Mouse (Mus musculus): ENCODE results near the gene Ppp2r5b.
A peak's percentile ranks its signal among the peaks of the same experiment; 100 is the strongest.

Ppp2r5b gene

DNA sequence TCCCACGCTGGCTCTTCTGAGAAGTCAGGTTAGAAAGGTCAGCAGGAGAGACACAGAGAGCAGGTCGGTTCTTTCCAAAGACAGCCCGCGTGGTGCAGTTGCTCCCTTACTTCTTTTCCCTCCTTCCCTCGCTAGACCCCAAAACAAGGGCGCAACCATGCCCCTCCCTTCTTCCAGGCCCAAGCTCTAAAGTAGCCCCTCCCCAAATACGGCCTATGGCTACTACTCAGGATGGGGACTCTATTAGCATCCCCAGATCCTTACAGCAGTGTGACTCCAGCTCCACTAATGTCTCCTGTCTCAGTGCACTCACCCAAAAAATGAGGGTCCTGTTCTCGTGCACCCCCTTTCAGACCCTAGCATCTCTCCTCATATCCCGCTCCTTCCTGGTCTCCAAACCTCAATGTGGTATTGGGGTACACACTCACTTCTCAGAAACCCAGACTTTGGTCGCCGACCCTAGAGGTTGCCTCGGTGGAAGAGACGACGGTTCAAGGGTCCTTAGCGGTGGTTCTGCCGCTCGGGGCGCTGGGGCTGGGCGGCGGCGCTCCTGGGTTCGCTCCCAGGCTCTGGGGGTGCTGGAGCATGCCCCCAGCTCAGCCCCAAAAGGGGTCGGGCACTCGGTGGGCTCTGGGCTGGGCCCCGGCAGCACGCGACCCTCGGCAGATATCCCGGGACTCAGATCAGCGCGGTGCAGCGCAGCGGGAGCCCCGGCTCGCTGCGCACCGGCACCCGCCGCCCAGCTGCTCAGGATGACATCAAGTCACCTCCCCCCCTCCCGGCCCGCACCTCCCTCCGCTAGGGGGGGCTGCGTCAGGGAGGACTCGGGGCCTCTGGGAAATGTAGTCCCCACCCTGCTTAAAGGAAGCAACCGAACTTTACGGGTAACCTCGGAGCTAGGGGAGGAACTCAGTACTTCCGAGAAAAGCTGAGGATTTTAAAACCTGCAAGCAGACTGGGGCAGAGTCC is at the start of gene Ppp2r5b:
Ppp2r5b (minus strand) TSS at position 789 of the 969 bp plus-strand sequence.
- peak; percentile 98 for DNase-seq

DNA sequence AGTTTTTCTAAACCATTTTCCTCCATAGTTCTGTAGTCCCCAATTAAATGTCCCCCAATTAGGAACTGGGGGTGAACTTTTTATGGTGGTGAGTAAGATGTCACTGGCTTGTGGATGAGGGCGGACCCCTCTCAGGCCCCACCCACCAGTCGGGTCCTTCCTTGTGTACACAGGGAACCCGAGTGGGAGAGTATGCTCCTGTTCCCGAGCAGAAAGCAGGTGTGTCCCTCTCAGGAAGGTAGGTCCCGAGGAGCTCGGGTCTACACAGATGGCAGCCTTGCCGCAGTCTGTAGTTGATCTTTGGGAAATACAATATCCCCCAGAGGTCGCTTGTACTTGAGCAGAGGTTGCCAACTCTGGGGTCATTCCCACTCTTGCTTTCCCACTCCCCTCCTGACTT is 49.6 kb upstream of the Ppp2r5b start:
- DNase-seq: no peak

DNA sequence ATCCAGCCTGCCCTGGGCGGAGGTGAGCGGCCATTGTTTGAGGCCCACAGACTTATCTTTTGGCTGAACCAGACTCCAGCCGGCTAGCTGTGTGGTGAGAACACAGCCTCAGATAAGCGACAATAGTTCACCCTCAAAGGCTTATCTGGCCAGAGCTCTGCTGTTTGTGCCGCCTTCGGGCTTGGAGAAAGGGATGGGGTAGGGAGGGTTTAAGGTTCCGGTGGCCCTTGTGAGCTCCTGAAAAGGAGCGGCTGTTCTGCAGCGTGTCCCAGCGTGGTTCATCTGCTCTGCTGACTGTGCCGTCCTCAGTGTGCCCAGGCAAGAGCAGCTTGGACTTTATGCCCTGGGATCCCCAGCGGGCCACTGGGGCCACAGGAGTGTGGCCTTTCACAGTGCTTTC is 48.8 kb upstream of the Ppp2r5b start:
- DNase-seq: no peak

DNA sequence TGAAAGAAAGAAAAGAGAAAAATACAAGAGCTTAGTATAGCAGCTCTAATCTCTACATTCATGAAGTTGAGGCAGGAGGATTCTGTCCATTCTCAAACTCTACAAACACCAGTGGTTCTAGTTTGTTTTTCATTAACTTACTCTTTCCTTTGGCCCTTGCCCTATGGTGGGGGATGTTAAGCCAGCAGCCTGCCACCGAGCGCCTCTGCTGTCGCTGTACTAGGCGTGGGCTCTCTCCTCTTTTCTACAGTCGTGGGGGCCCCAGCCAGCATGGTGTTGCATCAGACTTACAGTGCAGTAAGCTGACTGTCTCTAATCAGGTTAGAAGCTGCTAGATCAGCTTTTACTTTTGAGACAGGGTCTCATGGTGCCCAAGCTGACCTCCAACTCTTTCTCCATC is 47.3 kb upstream of the Ppp2r5b start:
- DNase-seq: no peak

DNA sequence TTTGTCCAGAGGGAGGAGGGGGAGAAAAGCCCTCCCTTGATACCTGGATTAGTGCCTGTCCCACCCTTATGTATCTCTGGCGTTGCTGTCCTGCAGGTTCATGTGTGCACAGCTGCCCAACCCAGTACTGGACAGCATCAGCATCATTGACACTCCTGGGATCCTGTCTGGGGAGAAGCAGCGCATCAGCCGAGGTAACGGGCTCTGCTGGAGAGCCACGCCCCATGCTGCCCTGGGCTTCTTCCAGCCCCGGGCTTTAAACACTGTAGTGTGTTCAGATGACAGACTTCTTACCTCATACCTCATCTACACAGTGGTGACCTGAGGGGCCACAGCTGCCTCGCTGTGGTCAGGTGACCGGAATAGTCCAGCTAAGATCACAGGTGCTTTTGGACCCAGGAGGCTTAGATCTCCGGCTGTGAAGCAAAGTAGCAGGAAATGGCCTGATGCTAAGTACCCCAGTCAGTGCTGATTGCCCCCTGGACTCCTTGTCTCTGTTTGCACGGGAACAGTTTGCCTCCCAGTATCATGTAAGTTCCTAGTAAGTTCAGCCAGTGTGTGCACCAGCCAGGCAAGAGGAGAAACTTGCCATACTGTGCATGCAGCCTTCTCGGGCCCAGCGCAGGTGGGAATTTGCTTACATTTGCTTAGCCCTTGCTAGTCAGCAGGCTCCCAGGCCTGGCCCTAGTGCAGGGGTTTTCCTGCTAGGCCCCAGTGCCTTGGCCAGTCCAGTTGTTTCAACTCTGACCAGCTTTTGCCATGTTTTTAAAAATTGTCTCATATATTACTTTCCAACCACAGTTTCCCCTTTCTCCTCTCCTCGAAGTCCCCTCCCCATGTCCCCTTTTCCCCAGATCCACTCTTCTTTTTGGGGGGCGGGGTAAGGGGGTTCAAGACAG is 45.7 kb upstream of the Ppp2r5b start:
- DNase-seq: no peak

DNA sequence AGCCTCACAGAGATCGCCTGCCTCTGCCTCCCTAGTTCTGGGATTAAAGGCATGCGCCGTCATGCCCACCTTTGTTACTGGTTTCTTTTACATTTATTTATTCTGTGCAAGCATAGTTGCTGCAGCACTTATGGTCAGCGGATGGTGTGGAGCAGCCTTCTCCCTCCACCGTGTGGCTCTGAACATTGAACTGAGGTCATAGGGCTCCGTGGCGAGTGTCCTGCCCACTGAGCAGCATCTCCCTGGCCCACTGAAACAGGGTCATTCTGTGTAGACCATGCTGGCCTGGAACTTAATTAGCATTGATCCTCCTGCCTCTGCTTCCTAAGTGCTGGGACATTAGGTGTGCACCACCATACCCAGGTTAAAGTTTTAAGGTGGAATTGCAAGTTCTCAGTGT is 44.9 kb upstream of the Ppp2r5b start:
- no peak for DNase-seq

DNA sequence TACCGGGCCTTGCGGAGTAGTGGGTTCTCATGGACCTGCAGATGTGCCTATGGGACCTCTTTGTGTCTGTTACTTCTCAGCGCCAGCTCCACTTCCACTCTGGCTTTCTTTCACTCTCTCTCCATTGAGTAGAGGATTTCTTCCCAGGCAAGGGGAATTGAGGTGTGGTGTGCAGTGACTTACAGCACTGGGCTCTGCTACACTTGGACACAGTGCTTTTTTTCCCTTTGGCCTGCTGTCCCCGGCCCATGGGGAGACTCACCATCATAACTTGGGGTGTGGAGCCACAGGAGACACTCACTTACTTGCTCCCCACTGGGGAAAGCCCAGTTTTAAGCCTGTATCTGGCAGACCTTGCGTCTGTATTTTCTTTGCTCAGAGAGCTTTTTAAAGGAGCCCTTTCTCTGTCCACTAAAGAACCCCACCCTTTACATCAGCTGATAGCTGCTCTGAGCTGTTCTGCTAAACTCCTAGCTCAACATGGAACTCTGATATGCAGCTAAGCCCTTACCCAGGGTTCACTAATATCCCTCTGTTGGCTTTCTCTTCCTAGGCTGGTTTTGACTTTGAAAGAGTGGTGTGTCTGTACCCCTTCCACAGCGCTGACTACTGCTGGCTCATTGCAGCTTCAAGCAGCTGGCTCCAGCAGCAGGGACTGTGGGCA is 43.9 kb upstream of the Ppp2r5b start:
- DNase-seq: no peak

DNA sequence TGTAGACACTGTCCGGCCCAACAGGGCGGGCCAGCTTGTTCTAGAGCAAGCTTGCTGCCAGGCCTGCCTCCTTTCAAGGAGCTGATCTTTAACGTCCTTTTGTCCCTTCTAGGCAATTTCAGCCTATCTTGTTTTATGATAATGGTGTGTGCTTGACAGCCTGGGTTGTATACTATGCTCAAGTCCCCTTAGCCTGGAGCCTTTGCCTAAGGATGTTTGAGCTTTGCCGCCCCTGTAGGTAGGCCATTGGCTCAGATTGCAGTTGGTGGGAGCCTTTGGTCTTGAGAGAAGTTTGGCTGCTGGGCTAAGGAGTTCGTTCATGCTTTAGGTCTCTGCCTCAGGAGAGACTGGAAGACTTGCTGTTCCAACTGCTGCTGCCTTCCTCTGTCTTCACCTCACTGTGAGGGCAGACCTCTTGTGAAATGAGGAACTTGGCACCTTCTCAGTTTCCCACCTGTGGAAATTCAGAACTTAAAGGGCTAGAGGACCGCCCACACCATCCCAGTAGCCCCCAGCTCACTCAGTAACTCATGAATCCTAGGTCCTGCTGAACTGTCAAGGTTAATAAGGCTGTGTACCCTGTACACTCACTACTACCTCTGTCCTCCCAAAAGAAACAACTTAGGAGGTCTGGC is 42.9 kb upstream of the Ppp2r5b start:
- DNase-seq: peak; percentile 56

DNA sequence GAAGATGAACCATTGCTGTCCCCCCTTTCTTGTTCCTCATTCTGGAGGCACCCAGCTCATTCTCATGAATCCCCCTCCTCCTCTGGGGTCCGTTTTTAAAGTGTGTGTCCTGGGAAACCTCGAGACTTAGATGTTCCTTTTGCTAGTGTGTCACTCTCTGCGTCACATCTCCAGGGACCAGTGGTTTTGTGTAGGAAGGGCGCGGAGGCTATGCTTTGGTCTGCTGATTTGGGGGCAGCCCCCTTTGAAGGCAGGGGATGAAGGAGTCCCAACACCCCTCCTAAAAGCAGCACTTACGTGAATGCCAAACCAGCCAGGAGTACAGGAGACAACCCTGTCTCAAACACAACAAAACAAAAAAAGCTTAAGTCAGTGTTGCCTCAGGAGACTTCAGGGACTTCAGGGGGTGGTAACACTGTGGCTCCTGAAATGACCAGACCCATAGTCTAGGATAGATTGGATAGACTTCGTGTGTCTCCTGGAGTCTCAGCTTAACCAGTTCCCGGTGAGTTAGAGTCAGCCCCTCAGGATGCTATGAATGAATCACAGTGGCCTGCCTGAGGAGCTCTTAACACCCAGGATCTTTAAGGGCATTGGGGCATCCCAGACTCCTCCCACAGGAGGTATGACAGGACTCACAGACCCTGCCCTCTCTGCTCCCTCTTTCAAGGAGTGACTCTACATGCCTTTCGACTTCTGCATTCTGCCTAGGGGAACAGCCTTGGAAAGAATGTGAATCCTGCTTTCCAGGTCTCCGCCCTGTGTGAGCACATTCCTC is 42.2 kb upstream of the Ppp2r5b start:
- DNase-seq: peak; percentile 94

DNA sequence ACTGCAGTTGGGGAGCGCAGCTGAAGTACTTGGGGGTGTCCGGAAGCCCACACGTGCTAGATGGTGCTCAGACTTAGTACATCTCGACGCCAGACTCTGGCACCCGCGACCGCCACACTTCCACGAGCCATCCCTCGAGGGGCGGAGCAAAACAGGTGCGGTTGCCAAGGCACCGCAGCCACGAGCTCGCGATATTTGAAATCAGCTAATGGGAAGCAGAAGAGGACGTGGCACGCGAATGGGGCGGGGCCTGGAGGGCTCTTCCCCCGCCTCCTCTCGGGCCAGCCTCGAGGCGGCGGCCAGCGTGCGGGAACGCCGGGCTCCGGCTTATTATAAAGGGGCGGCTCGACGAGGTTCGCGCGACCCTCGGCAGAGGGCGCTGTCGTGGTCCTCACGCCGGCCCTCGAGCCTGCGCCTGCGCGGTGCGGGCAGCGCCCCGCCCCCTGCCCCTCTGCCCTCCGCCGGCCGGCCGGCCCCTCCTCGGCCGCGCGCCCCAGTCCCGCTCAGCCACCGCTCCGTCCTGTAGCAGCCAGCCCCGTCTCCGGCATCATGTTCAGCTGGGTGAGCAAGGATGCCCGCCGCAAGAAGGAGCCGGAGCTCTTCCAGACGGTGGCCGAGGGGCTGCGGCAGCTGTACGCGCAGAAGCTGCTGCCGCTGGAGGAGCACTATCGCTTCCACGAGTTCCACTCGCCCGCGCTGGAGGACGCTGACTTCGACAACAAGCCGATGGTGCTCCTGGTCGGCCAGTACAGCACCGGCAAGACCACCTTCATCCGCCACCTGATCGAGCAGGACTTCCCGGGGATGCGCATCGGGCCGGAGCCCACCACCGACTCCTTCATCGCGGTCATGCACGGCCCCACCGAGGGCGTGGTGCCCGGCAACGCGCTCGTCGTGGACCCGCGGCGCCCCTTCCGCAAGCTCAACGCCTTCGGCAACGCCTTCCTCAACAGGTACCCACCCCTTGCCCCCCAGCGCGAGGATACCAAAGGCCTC is 41.1 kb upstream of the Ppp2r5b start, which contains the start of gene Ehd1:
Ehd1 (plus strand) TSS at position 300 of the 996 bp plus-strand sequence.
- peak; percentile 99 for DNase-seq

DNA sequence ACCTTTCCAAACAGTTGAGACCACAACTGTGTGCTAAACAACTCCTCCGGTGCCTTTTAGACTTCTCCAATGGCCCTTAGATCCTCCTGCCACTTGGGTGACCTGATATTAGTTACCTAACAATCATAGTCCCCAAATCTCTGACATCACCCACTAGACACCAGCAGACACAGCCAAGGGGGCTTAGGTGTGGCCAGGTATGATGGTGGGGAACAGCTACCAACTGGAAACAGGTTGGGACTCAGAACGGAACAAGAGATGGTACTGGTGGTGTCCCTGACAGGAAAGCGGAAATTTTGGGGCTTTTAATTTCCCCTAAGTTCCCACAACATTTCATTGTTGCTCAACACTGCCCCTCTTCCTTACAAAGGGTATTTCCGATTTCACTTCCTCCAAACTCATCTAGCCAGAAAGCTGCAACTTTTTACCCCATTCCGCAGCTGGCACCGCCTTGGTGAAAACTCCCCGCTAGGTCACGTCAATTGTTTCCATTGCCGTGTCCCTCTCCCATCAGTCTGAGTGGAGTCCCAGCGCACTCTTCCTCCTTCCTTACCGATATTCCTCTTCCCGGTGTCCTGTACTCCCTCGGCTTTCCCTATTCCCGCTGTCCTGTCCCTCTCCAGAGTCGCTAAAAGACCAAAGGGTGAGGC is 40.2 kb upstream of the Ppp2r5b start:
- DNase-seq: peak; percentile 64

DNA sequence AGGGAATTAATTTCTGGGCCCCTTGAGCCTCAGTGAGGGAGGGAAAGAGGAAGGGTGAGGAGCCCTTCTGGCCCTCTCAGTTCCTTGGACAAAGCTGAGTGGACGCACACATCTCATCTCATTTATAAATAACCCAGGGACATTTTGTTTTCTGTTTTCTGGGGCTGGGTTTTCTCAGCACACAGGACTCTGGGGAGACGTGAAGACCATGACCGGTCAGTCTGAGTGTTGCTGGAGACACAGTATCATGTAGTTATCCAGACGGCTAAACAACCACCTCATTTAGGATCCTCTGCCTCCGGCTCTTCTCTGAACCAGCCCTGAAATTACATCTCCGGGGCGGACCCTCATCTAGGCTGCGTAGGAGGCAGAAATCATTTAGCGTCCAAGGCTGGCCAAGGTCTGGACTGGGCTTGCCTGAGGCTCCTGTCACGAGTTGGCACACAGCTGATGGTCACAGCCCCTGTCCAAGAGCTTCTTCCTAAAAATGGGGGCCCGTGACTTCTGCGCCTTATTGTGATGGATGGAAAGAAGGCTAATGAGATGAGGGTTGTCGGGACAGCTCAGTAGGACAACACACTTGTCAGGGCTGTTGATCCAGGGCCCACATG is 38.4 kb upstream of the Ppp2r5b start:
- peak; percentile 28 for DNase-seq

DNA sequence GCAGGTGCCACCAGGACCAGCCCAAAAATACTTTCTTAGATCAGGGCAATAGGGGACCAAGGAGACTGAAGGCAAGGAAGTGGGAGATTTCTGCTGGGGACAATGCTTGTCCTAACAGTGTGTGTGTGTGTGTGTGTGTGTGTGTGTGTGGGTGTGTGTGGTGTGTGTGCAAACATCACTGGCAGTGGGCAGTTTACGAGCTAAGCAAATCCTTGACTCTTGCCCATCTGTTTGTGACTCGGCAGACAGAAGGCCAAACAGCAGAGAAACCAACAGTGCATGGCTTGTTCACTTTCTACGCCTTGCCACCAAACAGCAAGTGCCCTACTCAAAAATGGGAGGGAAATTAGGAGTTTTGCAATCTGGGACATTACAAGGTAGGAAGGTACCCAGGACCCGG is 37.9 kb upstream of the Ppp2r5b start:
- no peak for DNase-seq

DNA sequence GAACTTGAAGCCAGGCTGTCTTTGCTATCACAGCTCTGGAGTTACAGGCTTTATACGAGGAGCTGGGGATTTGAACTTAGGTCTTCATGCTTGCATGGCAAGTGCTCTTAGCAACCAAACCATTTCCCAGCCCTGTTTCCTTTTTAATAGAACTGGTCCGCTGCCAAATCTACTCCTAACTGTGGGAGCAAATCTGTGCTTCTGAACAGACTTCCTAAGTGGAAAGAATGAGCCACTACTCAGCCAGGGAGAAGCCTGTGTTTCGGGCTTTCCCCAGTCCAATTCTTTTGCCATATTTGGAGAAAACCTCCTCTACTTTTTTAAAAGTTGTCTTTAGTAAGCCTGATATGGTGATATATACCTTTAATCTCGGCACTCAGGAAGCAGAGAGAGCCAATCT is 37.1 kb upstream of the Ppp2r5b start:
- peak; percentile 41 for DNase-seq

DNA sequence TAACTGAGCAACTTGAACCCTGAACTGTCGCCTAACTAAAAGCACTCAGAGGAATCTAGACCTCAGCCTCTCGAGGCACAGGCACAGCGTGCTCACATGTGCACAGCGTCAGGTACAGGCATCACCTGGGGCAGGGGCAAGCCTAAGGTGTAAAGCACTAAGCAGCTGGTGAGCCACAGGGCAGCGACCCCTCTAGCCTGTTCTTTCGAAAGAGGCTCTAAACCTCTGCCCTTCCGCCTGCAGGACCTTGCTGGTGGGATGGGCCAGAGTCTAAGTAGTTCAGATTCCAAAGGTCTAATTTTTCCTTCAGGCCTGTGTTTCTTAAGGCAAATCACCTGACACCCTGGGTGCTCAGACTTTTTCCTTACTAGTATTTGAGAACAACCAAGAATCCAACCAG is 36.4 kb upstream of the Ppp2r5b start:
- DNase-seq: no peak

DNA sequence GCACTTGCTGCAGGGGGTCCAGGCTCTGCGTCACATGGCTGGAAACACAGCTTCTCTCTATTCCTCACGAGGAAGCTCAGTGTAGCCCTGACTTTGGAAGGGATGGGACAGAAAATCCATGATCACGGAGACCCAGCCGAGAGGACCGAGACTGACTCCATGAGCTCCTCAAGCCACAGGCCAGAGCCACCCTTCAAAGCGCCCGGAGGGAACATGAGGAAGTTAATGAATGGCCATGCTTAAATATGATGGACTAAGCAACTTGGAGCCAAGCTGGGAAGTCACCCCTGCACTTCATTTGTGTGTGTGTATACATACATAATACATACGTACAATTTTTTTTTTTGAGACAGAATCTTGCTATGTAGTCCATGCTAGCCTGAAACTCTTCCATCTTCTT is 35.5 kb upstream of the Ppp2r5b start:
- DNase-seq: no peak

DNA sequence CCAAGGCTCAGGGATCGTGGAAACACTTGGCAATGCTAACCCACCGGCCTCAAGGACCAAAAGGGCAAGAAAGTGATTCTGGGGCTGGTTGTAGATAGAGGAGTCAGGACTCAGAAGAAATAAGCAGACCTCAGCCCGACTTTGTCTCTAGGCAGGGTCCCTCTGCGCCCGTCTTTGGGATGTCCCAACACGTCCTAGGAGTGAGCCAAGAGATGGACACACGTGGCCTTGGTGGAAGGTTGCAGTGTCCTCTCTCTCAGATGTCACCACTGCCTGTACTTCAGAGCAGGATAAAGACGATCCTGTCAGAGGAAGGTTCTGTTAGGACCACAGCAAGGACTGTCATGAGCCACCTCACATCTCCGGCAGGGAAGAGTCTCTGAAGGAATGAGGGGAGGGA is 35.0 kb upstream of the Ppp2r5b start:
- no peak for DNase-seq

DNA sequence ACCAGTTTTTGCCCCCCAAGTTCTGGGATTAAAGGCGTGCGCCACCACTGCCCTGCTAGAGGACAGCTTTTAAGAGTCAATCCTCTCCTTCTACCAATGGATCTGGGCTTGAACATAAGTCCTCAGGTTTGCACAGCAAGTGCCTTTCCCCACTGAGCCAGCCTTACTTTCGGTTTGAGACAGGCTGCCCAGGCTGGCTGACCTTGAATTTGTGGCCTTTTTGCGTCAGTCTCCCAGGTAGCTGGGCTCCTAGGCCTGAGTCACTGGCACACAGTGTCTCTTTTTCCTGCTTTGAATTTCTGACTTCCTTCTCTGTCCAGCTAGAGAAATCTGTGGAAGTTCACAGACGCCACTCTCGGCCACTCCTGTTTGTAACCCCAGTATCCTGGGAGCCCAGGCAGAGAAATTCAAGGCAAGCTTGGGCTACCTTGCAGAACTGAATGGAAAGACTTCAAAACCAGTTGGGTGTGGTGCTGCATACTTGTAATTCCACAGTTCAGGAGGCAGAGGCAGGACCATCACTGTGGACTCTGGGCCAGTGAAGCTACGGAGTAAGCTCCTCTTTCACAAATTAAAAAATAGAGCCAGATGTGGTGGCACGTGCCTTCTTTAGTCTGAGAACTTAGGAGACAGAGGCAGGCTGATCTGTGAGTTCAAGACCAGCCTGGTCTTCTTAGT is 34.3 kb upstream of the Ppp2r5b start:
- no peak for DNase-seq

DNA sequence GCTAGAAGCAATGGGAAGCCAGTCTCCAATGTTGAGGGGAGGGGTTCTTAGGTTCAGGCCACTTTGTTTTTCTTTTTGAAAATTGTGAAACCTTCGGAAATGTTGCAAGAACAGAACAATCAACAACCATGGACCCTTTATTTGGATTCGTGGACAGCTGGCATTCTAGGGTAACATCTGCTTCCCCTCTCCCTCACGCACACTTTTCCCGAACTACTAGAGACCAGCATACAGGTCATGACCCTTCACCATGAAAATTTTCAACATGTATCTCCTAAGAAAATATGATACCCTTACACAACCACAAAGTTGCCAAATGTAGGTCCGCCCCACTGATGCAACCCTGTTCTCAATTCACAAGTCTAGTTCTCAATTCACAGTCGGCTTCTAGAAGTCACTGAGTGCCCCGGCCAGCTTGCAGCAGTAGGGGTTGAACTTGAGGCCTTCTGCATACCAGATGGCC is 33.0 kb upstream of the Ppp2r5b start:
- peak; percentile 84 for DNase-seq
